Comparison of ENCODE assay signal across 9 mouse cellular contexts in genomic region chr1:54332988-54333387, GRCm38 (mm10).
DNase-seq lines count a peak whose midpoint lies in the region; ATAC-seq and TF ChIP-seq lines count a peak whose summit lies in the region.
"Had no signal": no experiment of that assay in that cellular context is flagged by ENCODE, and none has a peak within 500 bp of the region (broad histone marks: within the 10 kb centered on the region; RNA-seq: fewer than 3 reads in every experiment).

No protein-coding gene starts in this region.

- H3K9ac ChIP-seq in liver, adult 2 months (ENCODE audit: low read depth, low read length): no peak overlapping the region
- H3K9ac ChIP-seq in liver, embryonic 11.5 days (ENCODE audit: low read depth, low read length): no peak overlapping the region
- H3K9ac ChIP-seq: embryonic facial prominence, embryonic 13.5 days had no signal

- TF ChIP-seq POLR2A in liver, adult 2 months (IDR thresholded peaks at IDR 0.05; ENCODE audit: extremely low read depth, insufficient read depth, low read length): no peak

- WGBS in liver, adult 2 months: 50% methylated on average over 4 of the region's 4 CpGs
- 58% methylated on average over 4 of the region's 4 CpGs for WGBS in liver, embryonic 11.5 days

- no peaks in the 10 kb centered on the region for H3K4me1 ChIP-seq in liver, adult 2 months (ENCODE audit: control insufficient read depth, insufficient read depth, low read length)
- H3K4me1 ChIP-seq in liver, embryonic 11.5 days (replicated peaks; ENCODE audit: control insufficient read depth, insufficient read depth, low read length): no peaks in the 10 kb centered on the region
- H3K4me1 ChIP-seq: embryonic facial prominence, embryonic 13.5 days had no signal

- no peak overlapping the region for H3K4me2 ChIP-seq in liver, embryonic 11.5 days
- H3K4me2 ChIP-seq: embryonic facial prominence, embryonic 13.5 days had no signal

- no peaks in the 10 kb centered on the region for H3K9me3 ChIP-seq in liver, embryonic 11.5 days (ENCODE audit: control insufficient read depth, low read length)
- H3K9me3 ChIP-seq: embryonic facial prominence, embryonic 13.5 days had no signal

- no peak overlapping the region for H3K4me3 ChIP-seq in liver, adult 2 months (ENCODE audit: insufficient read depth, low read depth, low read length)
- H3K4me3 ChIP-seq in liver, embryonic 11.5 days (ENCODE audit: low read depth, low read length): no peak overlapping the region
- H3K4me3 ChIP-seq: embryonic facial prominence, embryonic 13.5 days had no signal

- H3K36me3 ChIP-seq in liver, adult 2 months (ENCODE audit: control insufficient read depth, insufficient read depth, low read length): no peaks in the 10 kb centered on the region
- no peaks in the 10 kb centered on the region for H3K36me3 ChIP-seq in liver, embryonic 11.5 days (ENCODE audit: control insufficient read depth, insufficient read depth, low read length)
- H3K36me3 ChIP-seq: embryonic facial prominence, embryonic 13.5 days had no signal

- H3K27ac ChIP-seq in liver, adult 2 months (replicated peaks; ENCODE audit: insufficient read depth, low read depth, low read length): no peak overlapping the region
- no peak overlapping the region for H3K27ac ChIP-seq in liver, embryonic 11.5 days (ENCODE audit: low read depth, low read length)
- H3K27ac ChIP-seq: embryonic facial prominence, embryonic 13.5 days had no signal

- H3K79me2 ChIP-seq in liver, adult 2 months (ENCODE audit: control insufficient read depth, insufficient read depth, low read length): no peaks in the 10 kb centered on the region

- ATAC-seq in CD4-positive, CD25-positive, alpha-beta regulatory T cell, adult 4 months: no peak
- ATAC-seq in liver, embryonic 11.5 days (replicated peaks; ENCODE audit: low FRiP score): no peak
- no peak for ATAC-seq in monocyte, adult 5-6 weeks (replicated peaks; ENCODE audit: insufficient number of reproducible peaks, low FRiP score, low TSS enrichment, poor library complexity, severe bottlenecking)

- no peaks in the 10 kb centered on the region for H3K27me3 ChIP-seq in liver, adult 2 months (ENCODE audit: control insufficient read depth, insufficient read depth, low read length)
- H3K27me3 ChIP-seq in liver, embryonic 11.5 days (replicated peaks; ENCODE audit: control insufficient read depth, insufficient read depth, low read length): no peaks in the 10 kb centered on the region
- H3K27me3 ChIP-seq: embryonic facial prominence, embryonic 13.5 days had no signal

- peak; percentile 30; the same call in 1 of the 2 replicates for TF ChIP-seq CTCF in liver, adult 2 months (IDR thresholded peaks at IDR 0.05; ENCODE audit: low read depth, low read length)

- DNase-seq in CD4-positive, CD25-positive, alpha-beta regulatory T cell, adult 2 months (ENCODE audit: low read depth, low spot score): peak; percentile 48
- DNase-seq in liver, adult 2 months (ENCODE audit: extremely low read depth, low read depth, low spot score): peak; percentile 14
- no peak for DNase-seq in liver, embryonic 11.5 days (ENCODE audit: low spot score)
- peak; percentile 47 for DNase-seq in embryo, embryonic 10 days (ENCODE audit: low spot score)
- DNase-seq in left cerebral cortex, adult 11 months (ENCODE audit: low spot score): peak; percentile 12
- peak; percentile 15 for DNase-seq in right cerebral cortex, postnatal 25 days
